Mouse (Mus musculus): ENCODE measurements around the gene Hist1h2bg. TPM values are rescaled to one million over a fixed set of nuclear protein-coding genes. Genes with fewer than 3 reads are reported as not detected.

Gene Hist1h2bg
- total RNA-seq, 2 experiments from 2014 or later = 395 to 462 TPM

DNA sequence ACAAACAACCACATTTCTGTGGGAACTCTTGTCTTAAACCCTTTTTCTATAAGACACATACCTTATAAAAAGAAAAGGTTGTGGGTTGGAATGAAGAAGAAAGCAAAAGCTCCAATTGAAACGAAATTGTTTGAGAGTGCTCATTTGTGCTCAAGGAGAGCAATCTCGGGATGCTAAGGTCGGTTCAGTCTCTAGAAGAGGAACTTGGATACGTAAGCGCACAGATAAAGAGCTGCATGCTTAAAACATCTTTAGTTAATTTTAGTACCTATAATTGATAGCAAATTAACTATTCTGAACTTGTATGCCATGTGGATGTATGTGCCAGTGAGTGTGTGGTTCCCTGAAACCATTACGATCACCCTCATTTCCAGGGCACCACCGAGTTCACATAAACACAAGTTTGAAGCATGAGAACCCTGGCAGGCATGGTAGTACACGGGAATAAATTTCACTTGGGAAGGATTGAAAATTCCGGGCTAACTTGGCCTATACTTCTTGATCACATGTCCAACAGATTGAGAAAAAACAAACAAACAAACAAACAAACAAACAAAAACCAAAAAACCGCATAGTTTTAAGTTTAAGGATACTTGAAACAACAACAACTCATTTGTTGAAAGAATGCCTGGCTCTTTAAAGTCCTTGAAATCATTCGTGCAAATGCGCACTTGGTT lies 49.0 kb downstream of the Hist1h2bg start:
- DNase-seq = no peak

DNA sequence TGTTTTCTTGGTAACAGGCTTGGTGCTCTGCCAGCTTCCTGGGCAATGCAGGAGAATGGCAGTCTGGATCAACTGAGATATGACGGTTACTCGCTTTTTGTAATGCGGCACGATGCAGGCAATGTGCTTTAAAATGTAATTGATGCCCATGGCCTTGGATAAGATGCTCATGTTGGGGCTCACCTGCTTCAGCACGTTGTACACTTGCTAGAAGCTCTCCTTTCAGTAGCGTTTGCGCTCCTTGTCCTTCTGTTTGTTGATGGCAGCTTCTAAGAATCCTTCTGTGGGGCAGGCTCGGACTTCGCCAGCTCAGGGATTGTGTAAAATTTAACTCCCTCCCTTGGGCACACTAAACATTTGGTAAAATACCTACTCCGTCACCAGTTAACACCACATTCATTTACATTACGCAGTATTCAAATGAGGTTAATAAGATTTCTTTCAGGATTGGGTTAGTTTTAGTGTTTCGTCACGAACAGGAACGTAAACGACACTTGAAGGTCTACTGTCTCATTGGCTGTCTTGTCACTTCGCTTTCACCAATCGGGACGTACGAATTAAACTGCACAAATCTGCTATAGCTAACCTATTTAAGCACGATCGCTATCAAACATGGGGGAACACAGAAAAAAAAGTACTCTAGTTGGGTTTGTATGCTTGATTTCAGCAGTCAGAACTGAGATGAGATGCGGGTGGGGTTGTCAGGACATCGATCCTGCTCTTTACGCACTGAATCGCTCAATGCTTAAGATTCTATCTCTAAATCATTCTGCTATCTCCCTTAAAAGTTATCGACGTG lies 49.7 kb downstream of the Hist1h2bg start, which contains the start of gene Hist1h2be:
Gene Hist1h2be (minus strand): TSS at position 392 of the 799 bp plus-strand sequence.
- DNase-seq = peak; percentile 79

Small RNA genes within 50 kb of the gene (microRNA-seq; reads per million reads assigned to microRNA genes)
- gene Gm44297 (not detected), gene Gm44359 (not detected), gene Gm44394 (1.8 reads per million)

Other genes with a start within 250 kb of the Hist1h2bg start
- 10 to 100 TPM; 18.9 to 26.9 TPM for gene Zfp322a, start 202.2 kb upstream of the Hist1h2bg start, total RNA-seq (2021)
- 1 to 10 TPM; 6.1 to 7.1 TPM for gene Abt1, start 147.5 kb upstream of the Hist1h2bg start, total RNA-seq (2021)
- under 1 TPM in 1 of 2 experiments, not detected in 1; 0.55 TPM for gene Btn1a1, start 105.5 kb upstream of the Hist1h2bg start, total RNA-seq (2021)
- not detected for gene Btn2a2, start 82.5 kb upstream of the Hist1h2bg start, total RNA-seq (2021)
- gene Hist1h4h, start 40.3 kb upstream of the Hist1h2bg start, total RNA-seq (2021) = 1,000 to 10,000 TPM in 1 of 2 experiments, 100 to 1,000 TPM in 1; 930 to 1,063 TPM
- 100 to 1,000 TPM; 261 to 325 TPM for gene Hist1h2af, start 37.5 kb upstream of the Hist1h2bg start, total RNA-seq (2021)
- 10 to 100 TPM; 76.3 to 91.7 TPM for gene Hist1h3g, start 36.0 kb upstream of the Hist1h2bg start, total RNA-seq (2021)
- 10 to 100 TPM; 20.9 to 25.4 TPM for gene Hist1h2bh, start 28.0 kb upstream of the Hist1h2bg start, total RNA-seq (2021)
- gene Hist1h3f, start 27.3 kb upstream of the Hist1h2bg start, total RNA-seq (2021) = 100 to 1,000 TPM in 1 of 2 experiments, 10 to 100 TPM in 1; 93.2 to 104 TPM
- gene Hist1h4f, start 19.7 kb upstream of the Hist1h2bg start, total RNA-seq (2021) = 100 to 1,000 TPM; 529 to 619 TPM
- gene Hist1h1d, start 18.1 kb upstream of the Hist1h2bg start, total RNA-seq (2021) = 10 to 100 TPM; 27.8 to 32.6 TPM
- 100 to 1,000 TPM; 246 to 271 TPM for gene Hist1h3e, start 9.0 kb upstream of the Hist1h2bg start, total RNA-seq (2021)
- gene Hist1h2ae, start 176 bp upstream of the Hist1h2bg start, total RNA-seq (2021) = 10 to 100 TPM; 54.9 to 55.0 TPM
- gene Hist1h2bf, start 2.8 kb downstream of the Hist1h2bg start, total RNA-seq (2021) = 100 to 1,000 TPM; 168 to 215 TPM
- gene Hist1h2ad, start 3.0 kb downstream of the Hist1h2bg start, total RNA-seq (2021) = 10 to 100 TPM; 47.4 to 49.2 TPM
- gene Hist1h3d, start 4.4 kb downstream of the Hist1h2bg start, total RNA-seq (2021) = 10 to 100 TPM; 38.0 to 43.5 TPM
- 100 to 1,000 TPM; 294 to 310 TPM for gene Hist1h4d, start 10.2 kb downstream of the Hist1h2bg start, total RNA-seq (2021)
- gene Hist1h2be, start 49.7 kb downstream of the Hist1h2bg start, total RNA-seq (2021) = 10 to 100 TPM; 27.7 to 32.2 TPM
- gene Hist1h1e, start 51.2 kb downstream of the Hist1h2bg start, total RNA-seq (2021) = 100 to 1,000 TPM; 180 to 217 TPM
- gene Hist1h2ac, start 112.6 kb downstream of the Hist1h2bg start, total RNA-seq (2021) = 1 to 10 TPM; 8.3 to 9.7 TPM
- 10 to 100 TPM; 76.4 to 77.6 TPM for gene Hist1h2bc, start 112.8 kb downstream of the Hist1h2bg start, total RNA-seq (2021)
- gene Hist1h1t, start 124.4 kb downstream of the Hist1h2bg start, total RNA-seq (2021) = under 1 TPM; 0.69 to 0.88 TPM
- 100 to 1,000 TPM; 175 to 199 TPM for gene Hist1h4c, start 127.1 kb downstream of the Hist1h2bg start, total RNA-seq (2021)
- 10 to 100 TPM; 23.3 to 31.0 TPM for gene Hfe, start 139.5 kb downstream of the Hist1h2bg start, total RNA-seq (2021)
- 100 to 1,000 TPM; 366 to 432 TPM for gene Hist1h1c, start 167.4 kb downstream of the Hist1h2bg start, total RNA-seq (2021)
- gene Hist1h3c, start 174.2 kb downstream of the Hist1h2bg start, total RNA-seq (2021) = 100 to 1,000 TPM; 127 to 144 TPM
- gene Hist1h2bb, start 175.3 kb downstream of the Hist1h2bg start, total RNA-seq (2021) = 100 to 1,000 TPM; 173 to 206 TPM
- 100 to 1,000 TPM; 281 to 334 TPM for gene Hist1h2ab, start 179.7 kb downstream of the Hist1h2bg start, total RNA-seq (2021)
- gene Hist1h3b, start 180.9 kb downstream of the Hist1h2bg start, total RNA-seq (2021) = 100 to 1,000 TPM; 390 to 424 TPM
- gene Hist1h4b, start 185.6 kb downstream of the Hist1h2bg start, total RNA-seq (2021) = 100 to 1,000 TPM; 282 to 291 TPM
- 100 to 1,000 TPM; 238 to 251 TPM for gene Hist1h4a, start 189.8 kb downstream of the Hist1h2bg start, total RNA-seq (2021)
- gene Hist1h3a, start 191.0 kb downstream of the Hist1h2bg start, total RNA-seq (2021) = 100 to 1,000 TPM; 258 to 301 TPM
- gene Hist1h1a, start 192.3 kb downstream of the Hist1h2bg start, total RNA-seq (2021) = 100 to 1,000 TPM; 231 to 274 TPM
- gene Trim38, start 198.5 kb downstream of the Hist1h2bg start, total RNA-seq (2021) = not detected
- 10 to 100 TPM; 16.2 to 33.8 TPM for gene Slc17a2, start 235.6 kb downstream of the Hist1h2bg start, total RNA-seq (2021)